Mouse (Mus musculus) heart, postnatal 14 days (tissue): ENCODE results near the gene Rnasek. TPM values are rescaled to one million over a fixed set of nuclear protein-coding genes. Genes with fewer than 3 reads are reported as not detected.

Experiments
- DNase-seq, 2 experiments: peaks; one replicate each; pipeline ENCODE4 v3.0.0; 2021 to 2022
- intact Hi-C: fragments of 180-260 bp; cut with DNase I; formaldehyde crosslinking; loops from one replicate; pipeline ENCODE4 v1.15.1; 2025
- total RNA-seq, 2 experiments: library from RNA; stranded (reverse); gene quantifications; 2 replicates each; pipeline ENCODE4 v1.2.3; 2021

Gene Rnasek
- total RNA-seq, 2 experiments from 2014 or later, result 89.0 to 96.3 TPM

- DNase-seq, result no peak
- intact Hi-C loops, result no loop called here
Measured at GRCm38 (mm10) chr11:70238591-70239440, 826 bp downstream of the Rnasek start.

- intact Hi-C loops, result no loop called here
Measured at GRCm38 (mm10) chr11:70237457-70238167, 2.0 kb downstream of the Rnasek start, which contains the start of gene 0610010K14Rik. Gene 0610010K14Rik (minus strand): TSS chr11:70237914.

GRCm38 (mm10) chr11:70236717-70237116, 2.9 kb downstream of the Rnasek start:
- no peak for DNase-seq
- intact Hi-C loops, result no loop called here

More at GRCm38 (mm10) chr11:70237457-70238167, 2.0 kb downstream of the Rnasek start, which contains the start of gene 0610010K14Rik:
- peak; percentile 99 for DNase-seq

GRCm38 (mm10) chr11:70235254-70235900, 4.3 kb downstream of the Rnasek start:
- intact Hi-C loops, result no loop called here
- DNase-seq, result no peak

- intact Hi-C loops, result no loop called here
Measured at GRCm38 (mm10) chr11:70234497-70234896, 5.1 kb downstream of the Rnasek start.

GRCm38 (mm10) chr11:70234037-70234436, 5.6 kb downstream of the Rnasek start:
- peak in 1 of 2 experiments; percentile 61 for DNase-seq
- intact Hi-C loops, result no loop called here

More at GRCm38 (mm10) chr11:70234497-70234896, 5.1 kb downstream of the Rnasek start:
- no peak for DNase-seq

GRCm38 (mm10) chr11:70233016-70233415, 6.6 kb downstream of the Rnasek start:
- DNase-seq, result peak in 1 of 2 experiments; percentile 45
- intact Hi-C loops, result no loop called here

- DNase-seq, result peak; percentile 63 to 73
Measured at GRCm38 (mm10) chr11:70232546-70232945, 7.1 kb downstream of the Rnasek start.

GRCm38 (mm10) chr11:70230239-70230727, 9.4 kb downstream of the Rnasek start:
- peak; percentile 92 to 94 for DNase-seq
- intact Hi-C loops, result no loop called here

More at GRCm38 (mm10) chr11:70232546-70232945, 7.1 kb downstream of the Rnasek start:
- intact Hi-C loops, result no loop called here

- peak; percentile 58 for DNase-seq
Measured at GRCm38 (mm10) chr11:70229260-70230010, 10.2 kb downstream of the Rnasek start, which contains the start of gene Bcl6b. Gene Bcl6b (minus strand): TSS chr11:70229798.

GRCm38 (mm10) chr11:70228828-70229227, 10.8 kb downstream of the Rnasek start:
- peak; percentile 88 to 89 for DNase-seq
- intact Hi-C loops, result no loop called here

More at GRCm38 (mm10) chr11:70229260-70230010, 10.2 kb downstream of the Rnasek start, which contains the start of gene Bcl6b:
- intact Hi-C loops, result no loop called here

GRCm38 (mm10) chr11:70227661-70228245, 11.9 kb downstream of the Rnasek start:
- DNase-seq, result no peak
- intact Hi-C loops, result no loop called here

- DNase-seq, result peak in 1 of 2 experiments; percentile 26
Measured at GRCm38 (mm10) chr11:70227126-70227525, 12.5 kb downstream of the Rnasek start.

GRCm38 (mm10) chr11:70226602-70226890, 13.1 kb downstream of the Rnasek start:
- no peak for DNase-seq
- intact Hi-C loops, result no loop called here

More at GRCm38 (mm10) chr11:70227126-70227525, 12.5 kb downstream of the Rnasek start:
- intact Hi-C loops, result no loop called here

GRCm38 (mm10) chr11:70225798-70226601, 13.6 kb downstream of the Rnasek start:
- DNase-seq, result no peak
- intact Hi-C loops, result no loop called here

- DNase-seq, result peak in 1 of 2 experiments; percentile 53
- intact Hi-C loops, result no loop called here
Measured at GRCm38 (mm10) chr11:70223724-70224123, 15.9 kb downstream of the Rnasek start.

GRCm38 (mm10) chr11:70221603-70222500, 17.8 kb downstream of the Rnasek start:
- intact Hi-C loops, result no loop called here

More at GRCm38 (mm10) chr11:70221603-70222500, 17.8 kb downstream of the Rnasek start:
- DNase-seq, result peak in 1 of 2 experiments; percentile 50
